Mouse (Mus musculus): ENCODE data around the gene E2f4.

The E2f4 gene

DNA sequence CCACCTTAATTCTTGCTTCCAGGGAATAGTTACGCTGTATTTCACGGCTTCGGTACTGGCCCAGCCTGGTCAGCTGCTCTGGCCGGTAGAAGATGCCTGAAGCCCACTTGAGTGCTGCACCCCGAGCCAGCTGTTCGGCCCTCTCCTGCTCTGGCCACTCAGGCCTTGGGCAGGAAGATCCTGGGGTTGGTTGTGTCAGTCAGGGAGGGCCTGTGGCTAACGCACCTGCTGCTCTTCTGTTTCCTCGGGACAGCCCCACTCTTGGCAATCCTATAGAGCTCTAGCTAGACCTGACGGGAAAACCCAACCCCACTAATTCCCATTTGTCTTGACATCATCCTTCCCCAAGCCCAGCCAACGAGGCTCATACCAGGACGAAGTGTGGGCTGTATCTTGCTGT is 2.2 kb upstream of the E2f4 start:
- no peak for DNase-seq

DNA sequence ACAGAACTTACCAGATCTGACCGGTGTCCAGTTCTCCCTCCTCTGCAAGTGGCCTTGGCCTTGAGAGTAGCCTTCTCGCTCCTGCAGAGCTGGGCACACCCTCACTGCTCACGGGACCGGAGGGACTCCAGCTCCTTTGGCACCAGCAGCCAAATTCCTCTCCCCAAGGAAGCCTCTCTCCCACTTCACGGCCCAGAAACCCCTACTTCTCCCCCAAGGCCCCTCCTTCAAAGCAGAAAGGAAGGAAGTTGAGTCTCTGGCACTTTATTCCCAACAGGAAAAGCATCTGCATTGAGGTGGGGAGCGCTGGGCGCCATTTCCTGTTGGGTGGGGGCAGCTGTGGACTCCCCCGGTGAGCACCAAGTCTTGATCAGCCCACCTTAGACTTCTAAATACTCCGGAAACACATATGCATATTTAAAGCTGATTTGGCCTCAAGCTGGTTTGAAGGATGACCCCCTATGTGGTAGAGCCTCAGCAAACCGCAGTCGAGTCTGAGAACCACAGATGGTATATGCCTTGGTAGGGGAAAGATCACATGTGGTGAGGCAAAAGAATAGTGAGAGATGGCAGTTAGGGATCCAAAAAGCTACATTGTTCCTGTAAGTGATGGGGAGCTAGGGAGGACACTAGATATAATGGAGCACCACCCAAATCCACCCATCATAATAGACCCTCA is 1.4 kb upstream of the E2f4 start, which contains the start of gene Exoc3l:
Gene Exoc3l, minus strand, starts transcription at position 207 of the 679 bp plus-strand sequence.
- DNase-seq, result no peak

DNA sequence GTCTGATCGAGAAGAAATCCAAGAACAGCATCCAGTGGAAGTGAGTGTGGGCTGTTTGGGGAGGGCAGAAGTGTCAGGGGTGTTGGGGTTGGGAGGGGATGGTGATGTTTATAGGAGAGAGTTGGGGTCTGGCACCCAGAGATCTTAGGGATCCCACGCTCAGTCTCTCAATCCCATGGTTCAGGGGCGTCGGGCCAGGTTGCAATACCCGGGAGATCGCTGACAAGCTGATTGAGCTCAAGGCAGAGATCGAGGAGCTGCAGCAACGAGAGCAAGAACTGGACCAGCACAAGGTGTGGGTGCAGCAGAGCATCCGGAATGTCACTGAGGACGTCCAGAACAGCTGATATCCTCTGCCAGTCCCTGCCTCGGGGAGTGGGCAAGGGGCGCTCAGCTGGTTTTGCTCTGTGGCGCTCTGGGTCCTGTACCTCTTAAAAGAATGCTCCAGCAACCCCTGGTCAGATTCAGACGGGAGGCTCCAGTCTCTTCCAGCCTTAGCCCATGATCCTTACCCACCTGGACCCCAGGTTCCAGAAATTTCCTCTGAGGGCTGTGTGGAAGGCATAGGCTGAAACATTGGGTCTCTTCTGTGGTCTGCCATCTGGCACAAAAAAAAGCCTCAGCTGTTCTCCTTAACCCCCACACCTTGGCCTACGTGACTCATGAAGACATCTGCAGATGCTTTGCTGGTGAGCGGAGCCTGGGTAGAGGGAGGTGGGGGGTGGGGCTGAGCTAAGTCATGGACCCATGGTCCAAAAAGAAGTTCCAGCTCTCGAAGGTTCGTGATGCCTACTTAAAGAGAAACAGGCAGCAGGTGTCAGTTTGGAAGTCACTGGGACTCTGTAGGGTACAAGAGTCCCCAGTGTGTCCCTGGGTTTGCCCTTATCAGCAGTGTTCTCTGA is 1.1 kb downstream of the E2f4 start:
- DNase-seq, result no peak

DNA sequence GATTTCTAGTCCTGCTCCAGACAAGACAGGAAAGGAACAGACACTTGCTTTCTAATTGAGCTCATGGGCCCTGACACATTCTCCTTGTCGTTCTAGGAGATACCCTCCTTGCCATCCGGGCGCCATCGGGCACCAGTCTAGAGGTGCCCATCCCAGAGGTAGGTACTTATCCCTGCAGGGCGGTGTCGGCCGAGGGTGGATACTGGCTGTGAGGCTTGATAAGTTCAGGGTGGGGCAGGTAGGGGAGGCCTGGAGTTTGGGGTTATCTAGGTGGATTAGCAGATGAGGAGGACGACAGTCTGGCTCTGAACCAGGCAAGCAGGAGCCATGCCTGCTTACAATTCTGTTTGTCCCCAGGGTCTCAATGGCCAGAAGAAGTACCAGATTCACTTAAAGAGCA is 2.5 kb downstream of the E2f4 start:
- DNase-seq, result no peak

DNA sequence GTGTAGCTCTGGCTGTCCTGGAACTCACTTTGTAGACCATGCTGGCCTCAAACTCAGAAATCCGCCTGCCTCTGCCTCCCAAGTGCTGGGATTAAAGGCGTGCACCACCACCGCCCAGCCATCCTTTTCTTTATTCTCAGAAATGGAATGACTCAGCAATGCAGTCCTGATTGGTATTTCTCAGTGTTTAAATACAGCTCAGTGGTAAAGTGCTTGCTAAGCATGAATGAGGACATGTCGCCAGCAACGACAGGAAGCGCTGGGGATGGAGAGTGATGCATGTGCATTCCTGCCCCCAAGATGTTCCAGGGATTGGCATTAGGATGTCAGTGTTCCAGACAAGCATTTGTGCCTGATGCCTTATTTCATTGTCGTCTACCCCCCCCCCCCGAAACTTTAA is 5.9 kb downstream of the E2f4 start:
- DNase-seq, result no peak

DNA sequence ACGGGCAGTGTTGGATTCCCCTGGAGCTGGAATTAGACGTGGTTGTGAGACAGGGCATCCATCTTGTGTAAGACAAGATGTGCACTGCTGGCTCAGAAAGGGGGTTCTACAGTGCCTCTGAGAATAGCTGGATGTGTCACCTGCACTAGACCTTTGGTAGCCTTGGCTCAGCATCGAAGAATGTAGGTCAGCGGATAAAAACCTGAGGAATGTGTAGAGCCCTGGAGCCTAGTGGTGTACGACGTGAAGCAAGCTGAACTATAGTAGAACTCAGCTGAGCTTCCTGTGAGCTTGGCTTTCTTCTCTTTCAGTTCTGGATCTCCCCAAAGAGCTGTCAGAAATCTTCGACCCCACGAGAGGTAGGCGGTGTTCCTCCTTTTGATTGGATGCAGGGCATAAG is 6.4 kb downstream of the E2f4 start:
- DNase-seq, result no peak

DNA sequence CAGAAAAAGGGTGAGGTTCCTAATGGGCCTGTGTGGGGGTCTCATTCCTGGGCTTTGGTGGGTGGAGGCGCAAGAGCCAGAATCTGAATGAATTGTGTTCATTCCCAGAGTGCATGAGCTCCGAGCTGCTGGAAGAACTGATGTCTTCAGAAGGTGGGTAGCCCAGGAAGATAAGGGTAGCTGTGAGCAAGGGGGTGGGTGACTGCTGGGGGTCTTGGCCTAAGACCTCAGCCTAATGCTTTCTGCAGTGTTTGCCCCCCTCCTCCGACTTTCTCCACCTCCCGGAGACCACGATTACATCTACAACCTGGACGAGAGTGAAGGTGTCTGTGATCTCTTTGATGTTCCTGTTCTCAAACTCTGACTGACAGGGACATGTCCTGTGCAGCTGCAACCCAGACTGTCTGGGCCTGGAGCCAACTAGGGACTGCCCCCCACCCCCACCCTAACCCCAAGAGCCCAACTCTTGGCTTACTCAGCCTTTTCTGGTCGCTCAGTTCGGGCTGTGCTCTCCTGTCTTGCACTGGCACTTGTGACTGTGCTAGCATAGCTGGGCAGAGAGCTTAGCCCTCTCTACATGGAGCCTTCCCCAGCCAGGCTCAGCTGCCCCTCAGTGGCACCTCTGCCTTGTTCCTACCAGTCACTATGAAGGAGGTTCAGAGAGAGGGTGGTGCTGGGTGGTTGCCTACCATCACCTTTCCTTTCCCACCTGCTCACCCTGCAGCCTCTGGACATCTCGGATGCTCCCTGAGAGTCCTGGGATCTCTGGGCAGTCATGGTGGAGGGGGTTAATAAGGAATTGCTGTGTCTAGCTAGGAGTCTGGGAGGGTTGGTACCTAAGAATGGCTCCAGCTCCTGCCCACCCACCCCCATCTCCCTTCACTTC is 7.1 kb downstream of the E2f4 start:
- peak; percentile 50 for DNase-seq

DNA sequence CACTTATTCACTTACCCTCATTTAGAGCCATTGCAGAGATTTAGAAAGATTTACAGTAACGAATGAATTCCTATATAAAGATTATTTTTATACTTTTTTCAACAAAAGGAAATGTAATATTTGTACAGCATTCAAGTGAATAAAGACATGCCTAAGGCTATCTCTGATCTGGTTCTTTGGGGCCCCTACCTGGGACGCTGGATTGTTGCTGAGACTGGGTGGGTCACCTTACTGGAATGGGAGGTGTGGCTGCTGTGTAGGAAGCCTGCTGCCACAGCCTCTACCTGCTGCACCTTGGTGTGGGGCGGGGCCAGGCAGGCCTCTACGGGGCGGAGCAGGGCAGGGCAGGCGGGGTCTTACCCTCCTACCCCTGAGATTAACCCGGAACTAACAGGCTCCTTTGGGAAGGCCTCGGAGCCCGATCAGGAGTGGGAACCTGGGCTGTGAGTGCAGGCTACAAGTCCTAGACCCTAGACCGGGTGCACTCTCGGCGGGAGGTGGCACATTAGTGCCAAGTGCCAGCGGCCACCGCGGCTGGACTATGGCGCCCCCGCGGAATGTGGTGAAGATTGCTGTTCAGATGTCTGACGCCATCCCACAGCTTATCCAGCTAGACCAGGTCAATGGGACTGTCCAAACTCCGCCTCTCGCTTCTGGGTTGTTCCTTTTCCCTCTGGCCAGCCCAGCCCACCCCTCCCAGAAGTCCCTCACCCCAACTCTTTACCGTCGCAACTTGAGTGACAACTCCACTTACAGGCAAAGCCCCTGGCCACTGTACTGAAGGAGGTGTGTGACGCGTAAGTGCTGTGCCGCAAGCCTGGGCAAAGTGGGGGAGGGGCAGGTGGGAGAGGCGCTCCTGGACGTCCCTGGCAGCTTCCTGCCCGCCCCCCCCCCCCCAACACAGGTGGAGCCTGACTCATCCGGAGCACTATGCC is 8.0 kb downstream of the E2f4 start, which contains the start of gene Elmo3:
Gene Elmo3, plus strand, starts transcription at position 391 of the 935 bp plus-strand sequence.
- DNase-seq, result peak; percentile 87

DNA sequence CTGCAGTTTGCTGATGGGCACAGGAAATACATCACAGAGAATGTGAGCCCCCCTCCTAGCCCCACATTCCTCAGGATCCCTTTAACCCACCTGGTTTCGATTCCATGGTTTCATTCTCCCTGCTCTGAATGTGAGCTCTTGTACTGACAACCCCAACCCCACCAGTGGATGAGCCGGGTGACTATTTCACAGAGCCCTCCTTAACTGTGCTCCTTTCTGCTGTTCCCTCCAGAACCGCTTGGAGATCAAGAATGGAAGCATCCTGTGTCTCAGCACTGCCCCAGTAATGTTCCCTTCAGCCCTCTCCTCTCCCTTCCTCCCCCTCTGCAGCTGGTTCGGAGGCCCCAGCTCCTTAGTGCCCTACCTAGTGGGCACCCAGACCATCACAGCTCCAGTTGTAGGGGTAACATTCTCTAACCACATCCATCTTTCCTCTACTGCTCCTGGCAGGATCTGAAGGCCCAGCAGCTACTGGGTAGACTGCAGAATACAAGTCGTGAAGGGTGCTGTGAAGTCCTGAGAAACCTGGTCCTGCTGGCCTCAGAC is 8.8 kb downstream of the E2f4 start:
- peak; percentile 68 for DNase-seq

DNA sequence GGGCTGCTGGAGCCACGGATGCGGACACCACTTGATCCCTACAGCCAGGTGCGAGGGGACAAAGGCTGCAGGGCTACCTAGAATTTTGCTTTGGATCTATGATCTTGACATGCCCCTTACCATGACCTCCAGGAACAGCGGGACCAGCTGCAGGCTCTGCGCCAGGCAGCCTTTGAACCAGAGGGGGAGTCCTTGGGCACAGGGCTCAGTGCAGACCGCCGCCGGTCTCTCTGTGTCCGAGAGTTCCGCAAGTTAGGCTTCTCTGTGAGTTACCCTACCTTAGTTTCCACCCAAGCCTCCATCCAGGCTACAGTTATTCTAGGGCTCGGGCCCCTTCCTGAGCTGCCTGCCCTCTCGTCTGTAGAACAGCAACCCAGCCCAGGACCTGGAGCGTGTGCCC is 10.2 kb downstream of the E2f4 start:
- peak; percentile 57 for DNase-seq

DNA sequence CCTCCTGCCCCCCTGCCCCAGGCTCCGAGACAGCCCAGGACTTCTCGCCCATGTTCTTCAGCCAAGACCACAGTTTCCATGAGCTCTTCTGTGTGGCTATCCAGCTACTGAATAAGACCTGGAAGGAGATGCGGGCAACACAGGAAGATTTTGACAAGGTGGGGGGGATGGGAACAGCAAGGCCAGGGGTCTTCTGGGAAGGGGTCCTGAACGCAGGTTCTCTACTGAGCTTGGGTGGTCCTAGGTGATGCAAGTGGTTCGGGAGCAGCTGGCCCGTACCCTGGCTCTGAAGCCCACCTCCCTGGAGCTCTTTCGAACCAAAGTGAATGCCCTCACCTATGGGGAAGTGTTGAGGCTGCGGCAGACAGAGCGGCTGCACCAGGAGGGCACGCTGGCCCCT is 11.0 kb downstream of the E2f4 start:
- peak; percentile 65 for DNase-seq

DNA sequence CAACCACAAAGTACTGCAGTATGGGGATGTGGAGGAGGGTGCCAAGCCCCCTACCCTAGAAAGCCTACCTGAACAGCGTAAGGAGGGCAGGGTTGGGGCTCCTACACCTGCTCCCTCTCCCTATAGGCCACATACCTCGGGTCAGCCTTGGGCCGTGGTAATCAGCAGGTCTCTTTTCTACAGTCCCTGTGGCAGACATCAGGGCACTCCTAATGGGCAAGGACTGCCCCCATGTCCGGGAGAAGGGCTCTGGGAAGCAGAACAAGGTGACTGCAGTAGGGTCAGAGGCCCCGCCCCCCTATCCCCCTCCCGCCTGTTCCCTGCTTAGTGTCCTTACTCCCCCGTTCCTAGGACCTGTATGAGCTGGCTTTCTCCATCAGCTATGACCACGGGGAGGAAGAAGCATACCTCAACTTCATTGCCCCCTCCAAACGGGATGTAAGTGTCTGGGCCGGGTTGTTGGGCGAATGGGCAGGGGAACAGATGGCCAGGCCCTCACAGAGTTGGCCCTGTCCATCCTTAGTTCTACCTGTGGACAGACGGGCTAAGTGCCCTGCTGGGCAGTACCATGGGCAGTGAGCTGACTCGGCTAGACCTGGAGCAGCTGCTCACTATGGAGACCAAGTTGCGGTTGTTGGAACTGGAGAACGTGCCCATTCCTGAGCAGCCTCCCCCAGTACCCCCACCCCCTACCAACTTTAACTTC is 11.8 kb downstream of the E2f4 start:
- peak; percentile 96 for DNase-seq

DNA sequence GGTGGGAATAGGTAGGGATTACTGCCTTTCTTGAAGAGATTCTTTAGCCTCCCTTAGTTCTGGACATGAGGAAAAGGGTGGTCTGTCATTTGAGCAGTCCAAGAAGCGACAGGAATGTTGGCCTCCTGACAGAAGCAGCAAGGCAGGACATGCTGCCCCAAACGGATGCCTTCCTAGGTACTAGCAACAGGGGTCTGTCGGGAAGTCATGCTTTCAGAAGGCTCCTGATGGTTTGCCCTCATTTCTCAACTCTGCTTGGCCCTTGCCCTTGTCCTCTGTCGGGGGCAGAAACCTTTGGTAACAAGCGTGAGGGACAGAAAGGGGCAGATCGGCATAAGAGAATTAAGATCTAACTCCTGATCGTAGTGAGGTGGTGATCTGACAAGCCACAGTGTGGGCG is 12.7 kb downstream of the E2f4 start:
- no peak for DNase-seq

DNA sequence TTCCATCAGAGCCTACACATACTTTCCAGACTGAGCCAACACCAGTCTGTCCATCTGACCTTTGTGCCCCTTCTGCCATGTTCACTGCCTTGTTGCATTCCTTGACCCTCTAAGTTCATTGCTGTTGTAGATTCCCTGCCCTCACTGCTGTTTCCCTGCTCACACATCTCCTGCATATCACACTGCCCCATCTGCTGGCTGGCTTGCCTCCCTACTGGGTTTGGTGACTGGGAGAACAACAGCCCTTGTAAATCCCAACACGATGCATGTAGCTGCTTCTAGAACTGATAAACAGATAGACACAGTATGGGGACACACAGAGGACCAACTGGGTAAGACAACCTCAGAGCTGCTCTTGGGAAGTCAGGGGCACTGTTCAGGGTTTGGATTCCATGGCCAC is 14.3 kb downstream of the E2f4 start:
- DNase-seq, result no peak

DNA sequence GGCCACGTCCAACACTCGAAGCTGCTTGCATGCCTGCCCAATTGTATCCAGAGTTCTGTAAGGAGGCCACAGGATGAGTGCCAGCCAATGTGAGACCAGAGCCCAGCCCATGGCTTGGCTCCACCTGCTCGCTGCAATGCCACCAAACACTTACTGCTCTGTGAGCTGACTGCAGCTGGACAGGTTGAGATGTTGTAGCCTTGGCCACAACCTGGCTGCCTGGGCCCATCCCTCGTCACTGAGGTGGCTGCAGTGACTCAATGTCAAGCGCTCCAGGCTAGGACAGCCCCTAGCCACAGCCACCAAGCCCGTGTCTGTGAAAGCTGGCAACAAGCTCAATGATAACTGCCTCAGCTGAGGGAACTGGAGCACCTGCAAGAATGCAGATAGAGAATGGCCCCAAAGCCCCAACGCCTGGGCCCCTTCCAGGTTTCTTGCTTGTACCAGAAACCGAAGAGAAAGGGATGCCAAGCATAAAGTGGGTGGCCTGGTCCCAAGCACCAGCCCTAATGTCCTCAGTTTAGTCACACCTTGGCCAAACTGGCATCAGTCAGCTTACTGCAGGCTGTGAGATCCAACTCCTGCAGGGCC is 15.5 kb downstream of the E2f4 start:
- peak; percentile 74 for DNase-seq

DNA sequence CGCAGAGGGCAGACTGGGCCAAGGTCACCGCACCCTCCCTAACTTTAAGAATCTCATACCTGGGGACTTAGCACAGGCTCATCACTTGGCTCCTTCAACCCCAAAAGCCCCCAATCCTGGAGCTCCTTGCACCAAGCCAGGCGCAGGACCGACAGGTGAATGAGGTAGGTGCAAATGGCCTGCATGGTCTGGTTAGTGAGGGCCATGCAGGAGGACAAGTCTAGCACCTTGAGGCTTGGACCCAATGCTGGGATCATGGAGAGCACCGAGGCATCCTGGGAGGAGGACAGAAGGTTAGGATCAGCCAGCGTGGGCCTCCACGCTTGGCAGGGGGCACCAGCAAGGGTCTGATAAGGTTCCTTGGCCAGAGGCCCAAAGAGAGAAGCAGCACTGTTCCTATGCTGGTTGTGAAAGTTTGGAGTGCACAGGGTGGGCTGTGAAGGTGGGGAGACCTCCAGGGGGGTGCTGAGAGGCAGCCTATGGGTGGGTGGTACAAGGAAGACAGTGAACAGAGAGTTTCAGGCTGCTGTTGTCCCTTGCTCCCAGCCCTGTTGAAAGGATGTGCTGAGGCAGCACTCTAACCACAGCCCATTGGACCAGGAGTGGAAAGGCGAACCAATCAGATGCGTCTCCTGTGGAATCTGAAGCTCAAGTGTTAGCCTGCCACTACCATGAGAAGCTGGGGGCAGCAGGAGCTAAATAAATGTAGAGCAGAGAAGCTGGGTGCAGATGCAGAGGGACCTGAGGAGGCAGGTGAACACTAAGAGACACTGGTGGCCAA is 16.3 kb downstream of the E2f4 start:
- DNase-seq, result no peak

DNA sequence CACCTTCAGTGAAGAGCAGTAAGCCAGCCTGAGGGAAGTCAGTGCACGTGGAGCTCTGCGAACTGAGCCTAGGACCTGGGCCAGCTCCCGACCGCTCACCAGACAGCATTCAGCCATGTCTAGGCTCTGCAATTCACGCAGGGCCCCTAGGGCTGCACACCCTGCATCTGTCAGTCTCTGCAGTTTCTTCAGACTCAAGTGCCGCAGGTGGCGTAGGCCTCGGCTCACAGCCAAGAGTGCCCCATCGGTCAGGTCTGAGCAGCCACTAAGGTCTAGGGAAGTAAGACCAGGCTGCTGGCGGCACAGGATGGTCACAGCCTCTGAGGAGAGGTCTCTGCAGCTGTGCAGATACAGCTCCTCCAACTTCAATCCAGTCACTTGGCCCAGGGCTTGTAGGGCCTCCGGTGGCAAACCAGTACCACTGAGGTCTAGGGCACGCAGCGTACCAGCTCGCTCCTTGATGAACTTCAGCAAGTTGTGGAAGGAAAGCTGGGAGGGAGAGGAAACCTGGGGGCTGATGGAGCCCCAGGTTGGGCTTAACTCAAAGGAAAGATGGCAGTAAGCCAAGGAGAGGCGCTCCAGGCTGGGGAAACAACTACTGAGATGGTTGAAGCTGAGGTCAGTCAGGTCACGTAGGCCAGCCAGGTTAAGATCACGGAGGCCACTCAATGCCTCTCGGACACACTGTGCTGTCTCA is 17.8 kb downstream of the E2f4 start:
- DNase-seq, result peak; percentile 74

DNA sequence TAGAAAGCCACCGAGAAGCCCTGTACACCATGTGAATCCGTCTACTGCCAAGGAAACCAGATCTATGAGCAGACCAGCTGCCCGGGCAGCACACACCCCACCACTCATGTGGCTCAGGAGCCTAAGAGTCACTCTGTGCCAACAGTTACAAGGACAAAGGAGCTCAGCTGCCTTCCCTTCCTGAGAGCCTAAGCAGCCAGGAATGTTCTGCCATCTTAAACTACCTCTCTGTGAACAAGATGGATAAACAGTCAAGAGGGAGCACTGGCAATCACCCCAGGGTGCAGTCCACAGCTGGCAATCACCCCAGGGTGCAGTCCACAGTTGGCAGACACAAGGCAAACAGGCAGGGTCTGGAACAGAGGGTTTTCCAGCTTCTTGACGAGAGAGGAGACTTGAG is 20.5 kb downstream of the E2f4 start:
- peak; percentile 40 for DNase-seq

DNA sequence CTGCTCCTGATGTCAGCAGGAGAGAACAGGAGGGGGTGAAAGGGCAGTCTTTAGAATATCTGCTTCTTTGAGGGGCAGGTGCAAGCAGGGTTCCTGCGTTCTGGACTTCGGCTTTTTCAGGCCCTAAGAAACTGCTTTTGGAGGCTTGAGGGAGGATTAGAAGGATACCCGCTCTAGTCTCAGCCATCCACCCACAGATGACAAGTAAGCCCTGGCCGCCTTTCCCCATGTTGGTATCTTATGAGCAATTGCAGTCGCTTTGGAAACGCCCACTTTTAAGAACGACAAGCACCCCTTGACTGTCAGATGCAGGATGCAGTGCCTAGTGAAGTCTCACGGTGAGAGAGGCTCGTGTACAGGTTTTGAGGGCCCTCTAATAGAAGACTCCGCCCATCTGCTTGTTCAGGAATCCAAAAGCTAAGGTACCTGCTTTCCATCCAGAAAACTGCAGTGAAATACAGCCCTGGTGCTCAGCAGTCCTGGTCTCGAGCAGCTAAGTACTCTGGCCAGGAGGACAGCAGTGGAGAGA is 21.3 kb downstream of the E2f4 start:
- no peak for DNase-seq

Measured in cerebellum, adult 9-10 months (tissue).